Mouse (Mus musculus) midbrain, embryonic 13.5 days (tissue): Measurements from ENCODE around the gene Cenpb. TPM values are rescaled to one million over a fixed set of nuclear protein-coding genes. Genes with fewer than 3 reads are reported as not detected.
A peak's percentile ranks its signal among the peaks of the same experiment; 100 is the strongest.

ENCODE experiments used
- ATAC-seq: fragments of 200-750 bp; cut with Nextera tagmentation; 2 replicates; pipeline ENCODE4 v1.8.0; 2017; ENCODE audit warnings: mild to moderate bottlenecking, moderate TSS enrichment, moderate library complexity
- H3K27ac ChIP-seq: fragments of 300-500 bp; sonication (generic); 2 replicates; pipeline ENCODE4 v1.5.1; 2015; ENCODE audit warnings: inconsistent platforms, mild to moderate bottlenecking, moderate library complexity
- H3K27me3 ChIP-seq: fragments of 300-500 bp; sonication (generic); 2 replicates; pipeline ENCODE4 v1.6.1; 2015; ENCODE audit warnings: mild to moderate bottlenecking, inconsistent platforms
- H3K36me3 ChIP-seq: fragments of 300-500 bp; sonication (generic); 2 replicates; pipeline ENCODE4 v1.6.1; 2015; ENCODE audit warnings: mild to moderate bottlenecking, inconsistent platforms
- H3K4me1 ChIP-seq: fragments of 300-500 bp; sonication (generic); replicated peaks from 2 replicates; pipeline ENCODE4 v1.6.1; 2015; ENCODE audit warnings: inconsistent platforms
- H3K4me2 ChIP-seq: fragments of 300-500 bp; sonication (generic); replicated peaks from 2 replicates; pipeline ENCODE4 v1.6.1; 2015; ENCODE audit warnings: moderate library complexity, mild to moderate bottlenecking, inconsistent platforms
- H3K4me3 ChIP-seq: fragments of 300-500 bp; sonication (generic); replicated peaks from 2 replicates; pipeline ENCODE4 v1.5.1; 2015; ENCODE audit warnings: mild to moderate bottlenecking, inconsistent platforms
- H3K9ac ChIP-seq: fragments of 300-500 bp; sonication (generic); replicated peaks from 2 replicates; pipeline ENCODE4 v1.6.1; 2015; ENCODE audit warnings: mild to moderate bottlenecking, inconsistent platforms
- H3K9me3 ChIP-seq: fragments of 300-500 bp; sonication (generic); 2 replicates; pipeline ENCODE4 v1.6.1; 2016; ENCODE audit warnings: mild to moderate bottlenecking, inconsistent platforms
- WGBS: fragments of 180-500 bp; shearing (Covaris S2); methylation state at CpG from one replicate; pipeline ENCODE4 v1.1.7; 2015; 5-methylcytosine and 5-hydroxymethylcytosine counted together
- polyA plus RNA-seq: library from polyadenylated mRNA; unstranded; fragments of >200 nt; fragmentation: Nextera tagmentation; extraction: Ambion mirVana; gene quantifications from 2 replicates; pipeline ENCODE4 v1.2.1, GENCODE M21; 2015

The Cenpb gene
- polyA plus RNA-seq, 1 experiment from 2014 or later, result 15.0 TPM

GRCm38 (mm10) chr2:131190344-131191004, 10.6 kb upstream of the Cenpb start:
- peak; percentile 61 for ATAC-seq
- WGBS, result 5% methylated on average over 10 of the region's 10 CpGs

GRCm38 (mm10) chr2:131189521-131190309, 9.8 kb upstream of the Cenpb start:
- H3K36me3 ChIP-seq, result peaks cover 23% of the 10 kb centered on the region
- H3K4me3 ChIP-seq, result no peak overlapping the region
- ATAC-seq, result no peak
- peaks cover 52% of the 10 kb centered on the region for H3K4me1 ChIP-seq
- H3K27me3 ChIP-seq, result peaks cover 3% of the 10 kb centered on the region; the same call in 1 of the 2 replicates
- peak overlapping the region; percentile 35 for H3K4me2 ChIP-seq
- peak overlapping the region; percentile 78 for H3K27ac ChIP-seq
- no peaks in the 10 kb centered on the region for H3K9me3 ChIP-seq
- WGBS, result 43% methylated on average over 5 of the region's 5 CpGs
- peak overlapping the region; percentile 17; the same call in 1 of the 2 replicates for H3K9ac ChIP-seq

More at GRCm38 (mm10) chr2:131190344-131191004, 10.6 kb upstream of the Cenpb start:
- peaks cover 52% of the 10 kb centered on the region for H3K4me1 ChIP-seq
- H3K27ac ChIP-seq, result peak overlapping the region; percentile 78
- H3K4me3 ChIP-seq, result no peak overlapping the region
- H3K9ac ChIP-seq, result no peak overlapping the region
- H3K36me3 ChIP-seq, result peaks cover 31% of the 10 kb centered on the region
- H3K4me2 ChIP-seq, result peak overlapping the region; percentile 35; the same call in 1 of the 2 replicates
- H3K9me3 ChIP-seq, result no peaks in the 10 kb centered on the region
- H3K27me3 ChIP-seq, result peaks cover 3% of the 10 kb centered on the region; the same call in 1 of the 2 replicates

- no peak overlapping the region for H3K9ac ChIP-seq
- H3K36me3 ChIP-seq, result peaks cover 10% of the 10 kb centered on the region
- peak overlapping the region; percentile 63 for H3K4me2 ChIP-seq
- no peak overlapping the region for H3K27ac ChIP-seq
- no peak for ATAC-seq
- peaks cover 3% of the 10 kb centered on the region; the same call in 1 of the 2 replicates for H3K27me3 ChIP-seq
- H3K4me1 ChIP-seq, result peaks cover 52% of the 10 kb centered on the region
- no peak overlapping the region for H3K4me3 ChIP-seq
- H3K9me3 ChIP-seq, result no peaks in the 10 kb centered on the region
- WGBS, result 94% methylated on average over 5 of the region's 5 CpGs
Measured at GRCm38 (mm10) chr2:131188311-131188710, 8.4 kb upstream of the Cenpb start.

- Histone ChIP-seq H3K9me3 (no peaks in the 10 kb centered on the region), H3K4me3 (peak overlapping the region; percentile 70), H3K27me3 (peaks cover 3% of the 10 kb centered on the region; the same call in 1 of the 2 replicates), H3K27ac (peak overlapping the region; percentile 70; the same call in 1 of the 2 replicates), H3K36me3 (peaks cover 3% of the 10 kb centered on the region), H3K4me2 (peak overlapping the region; percentile 63), H3K4me1 (peaks cover 52% of the 10 kb centered on the region), H3K9ac (peak overlapping the region; percentile 79)
- ATAC-seq, result no peak
- 19% methylated on average over 3 of the region's 3 CpGs for WGBS
Measured at GRCm38 (mm10) chr2:131187602-131187922, 7.7 kb upstream of the Cenpb start.

GRCm38 (mm10) chr2:131186771-131187601, 7.1 kb upstream of the Cenpb start, which contains the start of the genes Cdc25b and Spef1:
TSS of gene Cdc25b (plus strand) at chr2:131186949.
TSS of gene Spef1 (minus strand) at chr2:131187282.
- peaks cover 52% of the 10 kb centered on the region for H3K4me1 ChIP-seq

GRCm38 (mm10) chr2:131186343-131186742, 6.5 kb upstream of the Cenpb start:
- Histone ChIP-seq H3K27ac (peak overlapping the region; percentile 70), H3K36me3 (no peaks in the 10 kb centered on the region), H3K9me3 (no peaks in the 10 kb centered on the region), H3K4me1 (peaks cover 47% of the 10 kb centered on the region), H3K4me2 (peak overlapping the region; percentile 63), H3K27me3 (peaks cover 3% of the 10 kb centered on the region; the same call in 1 of the 2 replicates), H3K9ac (peak overlapping the region; percentile 79), H3K4me3 (peak overlapping the region; percentile 70)
- ATAC-seq, result peak; percentile 7; the same call in 1 of the 2 replicates
- WGBS, result 2% methylated on average over 14 of the region's 14 CpGs

More at GRCm38 (mm10) chr2:131186771-131187601, 7.1 kb upstream of the Cenpb start, which contains the start of the genes Cdc25b and Spef1:
- Histone ChIP-seq H3K36me3 (no peaks in the 10 kb centered on the region), H3K27ac (peak within 1 kb of the TSS; percentile 70), H3K27me3 (peaks cover 3% of the 10 kb centered on the region; the same call in 1 of the 2 replicates), H3K4me2 (peak within 1 kb of the TSS; percentile 63), H3K4me3 (peak within 1 kb of the TSS; percentile 70), H3K9ac (peak within 1 kb of the TSS; percentile 79), H3K9me3 (no peaks in the 10 kb centered on the region)
- ATAC-seq, result peak; percentile 88
- under 1% methylated on average over 43 of the region's 43 CpGs for WGBS

- H3K9me3 ChIP-seq, result no peaks in the 10 kb centered on the region
- WGBS, result under 1% methylated on average over 67 of the region's 67 CpGs
Measured at GRCm38 (mm10) chr2:131179246-131179886, 501 bp downstream of the Cenpb start.

GRCm38 (mm10) chr2:131178828-131179245, 1.0 kb downstream of the Cenpb start:
- Histone ChIP-seq H3K9me3 (no peaks in the 10 kb centered on the region), H3K4me2 (peak overlapping the region; percentile 98), H3K4me3 (peak overlapping the region; percentile 88), H3K27me3 (no peaks in the 10 kb centered on the region), H3K36me3 (0 out of 2 replicates have a peak, but pooled peaks cover 11% of the 10 kb centered on the region), H3K9ac (peak overlapping the region; percentile 97), H3K27ac (peak overlapping the region; percentile 96), H3K4me1 (peaks cover 55% of the 10 kb centered on the region)
- peak; percentile 2; the same call in 1 of the 2 replicates for ATAC-seq
- 23% methylated on average over 26 of the region's 26 CpGs for WGBS

More at GRCm38 (mm10) chr2:131179246-131179886, 501 bp downstream of the Cenpb start:
- H3K4me2 ChIP-seq, result peak overlapping the region; percentile 98
- H3K36me3 ChIP-seq, result 0 out of 2 replicates have a peak, but pooled peaks cover 11% of the 10 kb centered on the region
- H3K27ac ChIP-seq, result peak overlapping the region; percentile 96
- no peaks in the 10 kb centered on the region for H3K27me3 ChIP-seq
- peak overlapping the region; percentile 88 for H3K4me3 ChIP-seq
- ATAC-seq, result peak; percentile 73
- peaks cover 50% of the 10 kb centered on the region for H3K4me1 ChIP-seq
- peak overlapping the region; percentile 97 for H3K9ac ChIP-seq

- 0 out of 2 replicates have a peak overlapping the region, but pooled peaks have one; percentile 19 for H3K27ac ChIP-seq
- H3K9ac ChIP-seq, result peak overlapping the region; percentile 97
- H3K36me3 ChIP-seq, result 0 out of 2 replicates have a peak, but pooled peaks cover 11% of the 10 kb centered on the region
- peak overlapping the region; percentile 98 for H3K4me2 ChIP-seq
- peaks cover 64% of the 10 kb centered on the region for H3K4me1 ChIP-seq
- no peaks in the 10 kb centered on the region for H3K9me3 ChIP-seq
- peak overlapping the region; percentile 88 for H3K4me3 ChIP-seq
- 84% methylated on average over 9 of the region's 9 CpGs for WGBS
- peaks cover 8% of the 10 kb centered on the region for H3K27me3 ChIP-seq
- no peak for ATAC-seq
Measured at GRCm38 (mm10) chr2:131177932-131178331, 1.9 kb downstream of the Cenpb start.

GRCm38 (mm10) chr2:131176491-131176890, 3.4 kb downstream of the Cenpb start:
- peaks cover 67% of the 10 kb centered on the region for H3K4me1 ChIP-seq
- H3K27me3 ChIP-seq, result peaks cover 22% of the 10 kb centered on the region
- H3K4me2 ChIP-seq, result peak overlapping the region; percentile 98
- 69% methylated on average over 5 of the region's 5 CpGs for WGBS
- H3K4me3 ChIP-seq, result peak overlapping the region; percentile 88; the same call in 1 of the 2 replicates
- no peaks in the 10 kb centered on the region for H3K9me3 ChIP-seq
- peak overlapping the region; percentile 97; the same call in 1 of the 2 replicates for H3K9ac ChIP-seq
- no peak for ATAC-seq
- H3K36me3 ChIP-seq, result peaks cover 12% of the 10 kb centered on the region
- no peak overlapping the region for H3K27ac ChIP-seq
